Mouse (Mus musculus): ENCODE results near the gene Npb.

DNA sequence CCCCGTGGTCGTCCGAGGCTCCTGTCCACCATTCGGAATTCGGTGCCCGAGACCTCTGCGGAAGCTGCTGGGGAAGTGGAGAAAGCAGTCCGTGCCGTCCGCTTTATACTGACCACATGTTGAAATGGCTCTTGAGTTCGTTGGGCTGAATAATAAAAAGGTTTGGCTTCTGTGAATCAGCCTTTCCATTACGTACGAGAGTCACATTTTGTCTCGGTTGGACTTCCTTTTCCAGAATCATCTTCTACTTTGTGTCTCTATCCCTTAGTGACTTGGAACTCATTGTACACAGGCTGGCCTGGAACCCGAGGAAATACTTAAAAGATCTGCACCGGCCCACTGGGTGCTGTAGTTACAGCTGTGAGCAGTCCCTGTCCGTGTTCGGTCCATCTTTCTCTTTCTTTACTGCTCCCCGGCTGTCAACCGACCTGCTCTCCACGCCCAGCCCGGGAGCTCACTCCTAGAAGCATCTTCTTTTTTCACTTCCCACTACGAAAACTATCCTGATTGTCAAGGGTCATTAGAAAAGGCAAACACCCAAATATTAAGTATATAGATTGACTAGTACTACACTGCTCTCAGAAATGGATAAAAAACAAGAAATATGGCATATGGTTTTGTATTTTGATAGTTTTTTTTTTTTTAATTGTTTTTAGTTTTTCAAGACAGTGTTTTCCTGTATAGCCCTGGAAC lies 34.5 kb upstream of the Npb start:
- TF ChIP-seq POLR2A (IDR thresholded peaks at IDR 0.05; ENCODE audit: insufficient read depth, low read length) (no peak), CTCF (IDR thresholded peaks at IDR 0.05; ENCODE audit: low read depth, low read length) (no peak), EP300 (IDR thresholded peaks at IDR 0.05; ENCODE audit: insufficient read depth, low read depth, low read length) (no peak)
